Mouse (Mus musculus) naive thymus-derived CD4-positive, alpha-beta T cell, adult 2 months (primary cell): ENCODE measurements around the gene Cep72.
"Not testable (repeated sequence)": the region's sequence is repeated elsewhere in the genome, so short reads cannot be mapped to it uniquely, and the experiment has no call there.

ENCODE experiments used
- DNase-seq: peaks from one replicate; pipeline ENCODE4 v3.0.0-alpha.2; 2011; ENCODE audit warnings: low read depth

Cep72 gene

GRCm38 (mm10) chr13:74061613-74062377 is at the start of gene Cep72:
Gene Cep72 (minus strand): TSS chr13:74062299.
- peak; percentile 95 for DNase-seq

GRCm38 (mm10) chr13:74107410-74107809 is 45.3 kb upstream of the Cep72 start:
- no peak for DNase-seq

- DNase-seq: no peak
Observed at GRCm38 (mm10) chr13:74104417-74104816, 42.3 kb upstream of the Cep72 start.

GRCm38 (mm10) chr13:74102831-74103582 is 40.9 kb upstream of the Cep72 start:
- DNase-seq: no peak

- DNase-seq: no peak
Observed at GRCm38 (mm10) chr13:74102108-74102830, 40.2 kb upstream of the Cep72 start.

GRCm38 (mm10) chr13:74098913-74099312 is 36.8 kb upstream of the Cep72 start:
- DNase-seq: no peak

GRCm38 (mm10) chr13:74096715-74097363 is 34.7 kb upstream of the Cep72 start:
- DNase-seq: peak; percentile 36

- no peak for DNase-seq
Observed at GRCm38 (mm10) chr13:74095936-74096335, 33.8 kb upstream of the Cep72 start.

GRCm38 (mm10) chr13:74090265-74090664 is 28.2 kb upstream of the Cep72 start:
- no peak for DNase-seq

GRCm38 (mm10) chr13:74073369-74073768 is 11.3 kb upstream of the Cep72 start:
- no peak for DNase-seq

- DNase-seq: no peak
Observed at GRCm38 (mm10) chr13:74071714-74072113, 9.6 kb upstream of the Cep72 start.

- DNase-seq: not testable (repeated sequence)
Observed at GRCm38 (mm10) chr13:74071244-74071643, 9.1 kb upstream of the Cep72 start.

GRCm38 (mm10) chr13:74066576-74066975 is 4.5 kb upstream of the Cep72 start:
- no peak for DNase-seq

- DNase-seq: peak; percentile 4
Observed at GRCm38 (mm10) chr13:74063340-74064050, 1.4 kb upstream of the Cep72 start.

GRCm38 (mm10) chr13:74062378-74063128 is 454 bp upstream of the Cep72 start:
- DNase-seq: peak; percentile 9

- DNase-seq: no peak
Observed at GRCm38 (mm10) chr13:74058081-74058480, 4.0 kb downstream of the Cep72 start.

GRCm38 (mm10) chr13:74056194-74056593 is 5.9 kb downstream of the Cep72 start:
- no peak for DNase-seq

GRCm38 (mm10) chr13:74039926-74040325 is 22.2 kb downstream of the Cep72 start:
- DNase-seq: no peak

GRCm38 (mm10) chr13:74035776-74036175 is 26.3 kb downstream of the Cep72 start:
- no peak for DNase-seq

GRCm38 (mm10) chr13:74034756-74035155 is 27.3 kb downstream of the Cep72 start:
- no peak for DNase-seq

GRCm38 (mm10) chr13:74031133-74031532 is 31.0 kb downstream of the Cep72 start:
- DNase-seq: no peak
